Mouse (Mus musculus) embryonic facial prominence, embryonic 15.5 days (tissue): Measurements from ENCODE around the gene Gm42791. TPM values are rescaled to one million over a fixed set of nuclear protein-coding genes. Genes with fewer than 3 reads are reported as not detected.

ENCODE experiments used
- ATAC-seq: fragments of 200-750 bp; cut with Nextera tagmentation; 2 replicates; pipeline ENCODE4 v1.8.0; 2017; ENCODE audit warnings: low read depth, moderate TSS enrichment; ENCODE audit not compliant: insufficient number of reproducible peaks, low FRiP score, low TSS enrichment
- H3K27ac ChIP-seq: fragments of 300-500 bp; sonication (generic); replicated peaks from 2 replicates; pipeline ENCODE4 v1.5.1; 2015; ENCODE audit warnings: mild to moderate bottlenecking, inconsistent platforms
- H3K27me3 ChIP-seq: fragments of 300-500 bp; sonication (generic); 2 replicates; pipeline ENCODE4 v1.6.1; 2015; ENCODE audit warnings: inconsistent platforms
- H3K36me3 ChIP-seq: fragments of 300-500 bp; sonication (generic); 2 replicates; pipeline ENCODE4 v1.6.1; 2015; ENCODE audit warnings: mild to moderate bottlenecking, inconsistent platforms
- H3K4me1 ChIP-seq: fragments of 300-500 bp; sonication (generic); 2 replicates; pipeline ENCODE4 v1.6.1; 2015; ENCODE audit warnings: inconsistent platforms
- H3K4me2 ChIP-seq: fragments of 300-500 bp; sonication (generic); replicated peaks from 2 replicates; pipeline ENCODE4 v1.6.1; 2015; ENCODE audit warnings: mild to moderate bottlenecking, inconsistent platforms
- H3K4me3 ChIP-seq: fragments of 300-500 bp; sonication (generic); replicated peaks from 2 replicates; pipeline ENCODE4 v1.5.1; 2015; ENCODE audit warnings: mild to moderate bottlenecking, inconsistent platforms
- H3K9ac ChIP-seq: fragments of 300-500 bp; sonication (generic); 2 replicates; pipeline ENCODE4 v1.6.1; 2015; ENCODE audit warnings: inconsistent platforms
- H3K9me3 ChIP-seq: fragments of 300-500 bp; sonication (generic); replicated peaks from 2 replicates; pipeline ENCODE4 v1.6.1; 2016; ENCODE audit warnings: inconsistent platforms
- WGBS: fragments of 180-500 bp; shearing (Covaris S2); methylation state at CpG from one replicate; pipeline ENCODE4 v1.1.7; 2015; 5-methylcytosine and 5-hydroxymethylcytosine counted together
- polyA plus RNA-seq: library from polyadenylated mRNA; unstranded; fragments of >200 nt; fragmentation: Nextera tagmentation; extraction: Ambion mirVana; gene quantifications from 2 replicates; pipeline ENCODE4 v1.2.1, GENCODE M21; 2015

Gene Gm42791
- polyA plus RNA-seq, 1 experiment from 2014 or later: 1.6 TPM

DNA sequence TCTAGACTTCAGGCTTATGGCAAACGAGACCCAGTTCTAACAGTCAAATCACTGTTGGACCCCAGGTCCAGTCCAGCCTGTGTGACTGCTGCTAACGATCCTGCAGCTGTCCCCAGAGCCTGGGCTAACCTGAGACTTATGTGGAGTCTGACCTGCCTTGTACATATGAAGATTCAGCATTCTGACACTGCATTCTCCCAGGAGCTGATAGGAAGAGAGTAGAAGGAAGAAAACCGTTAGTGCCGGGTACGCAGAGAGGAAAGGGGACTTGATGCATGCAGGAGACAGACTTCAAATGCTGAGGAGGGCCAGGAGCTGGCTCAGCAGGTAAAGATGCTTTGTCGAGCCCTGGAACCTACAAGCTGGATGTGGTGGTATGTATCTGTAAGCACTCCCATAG, 59.1 kb downstream of the Gm42791 start:
- no peak overlapping the region for H3K4me3 ChIP-seq
- 82% methylated on average over 6 of the region's 6 CpGs for WGBS
- ATAC-seq: no peak
- H3K4me1 ChIP-seq: peaks cover 10% of the 10 kb centered on the region
- no peaks in the 10 kb centered on the region for H3K9me3 ChIP-seq
- no peak overlapping the region for H3K4me2 ChIP-seq
- H3K27ac ChIP-seq: no peak overlapping the region
- H3K27me3 ChIP-seq: no peaks in the 10 kb centered on the region
- no peak overlapping the region for H3K9ac ChIP-seq
- H3K36me3 ChIP-seq: no peaks in the 10 kb centered on the region

DNA sequence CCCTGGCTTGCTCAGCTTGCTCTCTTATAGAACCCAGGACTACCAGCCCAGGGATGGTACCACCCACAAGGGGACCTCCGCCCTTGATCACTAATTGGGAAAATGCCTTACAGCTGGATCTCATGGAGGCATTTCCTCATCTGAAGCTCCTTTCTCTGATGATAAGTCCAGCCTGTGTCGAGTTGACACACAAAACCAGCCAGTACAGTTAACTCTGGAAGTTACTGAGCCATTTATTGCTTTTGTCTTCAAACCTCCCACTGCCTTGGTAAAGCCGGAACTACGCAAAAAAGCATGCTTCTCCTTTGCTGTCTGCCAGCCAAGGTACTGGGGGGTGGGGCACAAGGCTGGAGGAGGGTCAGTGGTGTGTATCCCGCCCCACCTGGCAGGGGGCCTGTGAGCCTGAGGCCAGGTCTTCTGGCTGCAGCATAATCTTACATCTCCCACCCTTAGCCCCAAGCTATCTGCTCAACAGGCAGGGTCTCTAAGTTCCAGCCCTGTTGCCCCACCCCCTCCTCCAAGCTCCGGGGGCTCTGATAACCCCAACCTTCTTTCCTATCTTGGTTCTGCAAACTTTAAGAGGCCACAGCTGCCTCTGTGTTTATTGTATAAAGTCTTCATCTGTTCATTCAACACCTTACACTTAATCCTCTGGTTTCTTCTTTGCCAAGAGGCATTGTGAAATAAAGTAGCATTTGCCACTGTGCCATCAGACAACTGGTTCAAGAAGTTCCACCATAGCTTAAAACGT, 59.7 kb downstream of the Gm42791 start:
- H3K4me1 ChIP-seq: peaks cover 10% of the 10 kb centered on the region
- no peaks in the 10 kb centered on the region for H3K27me3 ChIP-seq
- H3K9ac ChIP-seq: no peak overlapping the region
- no peaks in the 10 kb centered on the region for H3K36me3 ChIP-seq
- H3K4me3 ChIP-seq: no peak overlapping the region
- H3K4me2 ChIP-seq: no peak overlapping the region
- ATAC-seq: no peak
- no peak overlapping the region for H3K27ac ChIP-seq
- H3K9me3 ChIP-seq: no peaks in the 10 kb centered on the region
- WGBS: 26% methylated on average over 7 of the region's 7 CpGs

GRCm38 (mm10) chr5:148934457-148934856, 60.5 kb downstream of the Gm42791 start:
- no peaks in the 10 kb centered on the region for H3K36me3 ChIP-seq
- H3K4me2 ChIP-seq: no peak overlapping the region
- no peaks in the 10 kb centered on the region for H3K27me3 ChIP-seq
- H3K9me3 ChIP-seq: no peaks in the 10 kb centered on the region
- H3K4me1 ChIP-seq: peaks cover 3% of the 10 kb centered on the region
- ATAC-seq: no peak
- no peak overlapping the region for H3K4me3 ChIP-seq
- H3K27ac ChIP-seq: no peak overlapping the region
- no peak overlapping the region for H3K9ac ChIP-seq
- 54% methylated on average over 6 of the region's 6 CpGs for WGBS

DNA sequence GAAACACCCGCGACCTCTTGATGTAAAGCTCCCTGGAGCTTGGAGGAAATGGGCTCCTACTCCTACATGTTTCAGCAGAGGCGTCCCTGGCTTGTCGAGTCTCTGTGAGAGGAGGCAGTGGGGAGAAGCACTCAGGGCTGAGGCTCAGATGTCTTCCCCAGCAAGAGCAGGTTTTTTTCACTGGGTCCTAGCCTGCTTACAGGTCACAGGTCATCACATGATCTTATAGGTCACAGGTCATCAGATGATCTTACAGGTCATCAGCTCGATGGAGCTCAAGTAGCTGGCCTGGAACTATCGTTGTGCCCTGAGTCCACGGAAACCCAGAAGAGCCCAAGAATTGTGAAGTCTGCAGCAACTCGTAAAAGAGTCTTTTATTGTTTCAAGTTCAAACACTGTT, 61.2 kb downstream of the Gm42791 start:
- no peak overlapping the region for H3K27ac ChIP-seq
- H3K9me3 ChIP-seq: no peaks in the 10 kb centered on the region
- no peaks in the 10 kb centered on the region for H3K36me3 ChIP-seq
- H3K4me2 ChIP-seq: no peak overlapping the region
- 50% methylated on average over 8 of the region's 8 CpGs for WGBS
- no peak overlapping the region for H3K9ac ChIP-seq
- H3K27me3 ChIP-seq: no peaks in the 10 kb centered on the region
- no peak overlapping the region for H3K4me3 ChIP-seq
- peaks cover 6% of the 10 kb centered on the region for H3K4me1 ChIP-seq
- no peak for ATAC-seq

DNA sequence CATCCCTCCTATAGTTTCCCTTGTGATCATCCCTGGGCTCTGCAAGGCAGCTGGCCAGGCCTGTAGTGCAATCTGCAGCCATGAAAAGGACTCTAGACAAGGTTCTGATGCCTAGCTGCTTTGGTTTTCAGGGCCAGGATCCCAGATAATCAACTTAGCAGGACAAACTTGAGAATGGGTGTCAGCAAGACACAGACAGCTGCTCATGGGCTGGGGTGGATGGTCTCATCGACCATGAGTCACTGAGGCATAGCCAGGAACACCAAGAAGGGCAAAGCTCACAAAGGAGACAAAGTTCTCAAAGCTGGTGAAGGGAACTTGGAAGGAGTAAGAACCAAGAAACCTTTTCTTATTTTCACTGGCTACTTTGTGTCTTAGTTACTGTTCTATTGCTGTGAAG, 63.6 kb downstream of the Gm42791 start:
- H3K4me2 ChIP-seq: no peak overlapping the region
- no peak for ATAC-seq
- 88% methylated on average over 1 of the region's 1 CpGs for WGBS

DNA sequence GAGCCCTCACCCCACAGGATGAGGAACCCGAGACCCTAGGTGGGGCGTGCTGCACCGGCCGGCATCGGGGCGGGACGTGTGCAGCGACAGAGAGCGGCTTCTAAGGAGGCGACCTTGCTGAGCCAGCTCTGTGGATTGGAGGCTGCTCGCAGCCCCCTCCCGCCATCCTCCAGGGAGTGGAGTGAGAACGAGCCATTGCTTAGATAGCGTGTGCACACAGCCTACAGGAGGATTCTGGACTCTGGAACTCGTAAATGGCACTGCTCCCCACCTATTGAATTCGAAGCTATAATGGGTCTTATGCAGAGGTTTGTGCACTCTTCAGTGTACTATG, 65.9 kb downstream of the Gm42791 start, which contains the start of gene Katnal1:
Katnal1 (minus strand) TSS at position 205 of the 334 bp plus-strand sequence.
- Histone ChIP-seq H3K27me3 (no peaks in the 10 kb centered on the region), H3K4me2 (peak within 1 kb of the TSS; percentile 83), H3K36me3 (0 out of 2 replicates have a peak, but pooled peaks cover 6% of the 10 kb centered on the region), H3K9me3 (no peaks in the 10 kb centered on the region), H3K27ac (peak within 1 kb of the TSS; percentile 93), H3K4me1 (peaks cover 13% of the 10 kb centered on the region; the same call in 1 of the 2 replicates), H3K4me3 (peak within 1 kb of the TSS; percentile 89), H3K9ac (peak within 1 kb of the TSS; percentile 85)
- 1% methylated on average over 16 of the region's 16 CpGs for WGBS
- no peak; the same call in 1 of the 2 replicates for ATAC-seq

More for the DNA sequence above, 63.6 kb downstream of the Gm42791 start:
- Histone ChIP-seq H3K4me3 (no peak overlapping the region), H3K36me3 (no peaks in the 10 kb centered on the region), H3K27me3 (no peaks in the 10 kb centered on the region), H3K9me3 (no peaks in the 10 kb centered on the region), H3K9ac (no peak overlapping the region), H3K27ac (no peak overlapping the region), H3K4me1 (peaks cover 13% of the 10 kb centered on the region)

- peak; percentile 98 for ATAC-seq
- H3K36me3 ChIP-seq: 0 out of 2 replicates have a peak, but pooled peaks cover 6% of the 10 kb centered on the region
- H3K27me3 ChIP-seq: no peaks in the 10 kb centered on the region
- peak overlapping the region; percentile 89 for H3K4me3 ChIP-seq
- peak overlapping the region; percentile 83 for H3K4me2 ChIP-seq
- H3K27ac ChIP-seq: peak overlapping the region; percentile 93
- H3K9me3 ChIP-seq: no peaks in the 10 kb centered on the region
- WGBS: under 1% methylated on average over 69 of the region's 69 CpGs
- peak overlapping the region; percentile 85 for H3K9ac ChIP-seq
- peaks cover 13% of the 10 kb centered on the region; the same call in 1 of the 2 replicates for H3K4me1 ChIP-seq
Measured at GRCm38 (mm10) chr5:148928382-148929115, 66.4 kb downstream of the Gm42791 start.

GRCm38 (mm10) chr5:148927717-148928223, 67.2 kb downstream of the Gm42791 start:
- Histone ChIP-seq H3K4me1 (peaks cover 13% of the 10 kb centered on the region; the same call in 1 of the 2 replicates), H3K27ac (peak overlapping the region; percentile 93; the same call in 1 of the 2 replicates), H3K9me3 (no peaks in the 10 kb centered on the region), H3K9ac (peak overlapping the region; percentile 85), H3K27me3 (no peaks in the 10 kb centered on the region), H3K4me2 (peak overlapping the region; percentile 83), H3K36me3 (0 out of 2 replicates have a peak, but pooled peaks cover 6% of the 10 kb centered on the region), H3K4me3 (peak overlapping the region; percentile 89)
- 39% methylated on average over 5 of the region's 5 CpGs for whole genome bisulfite sequencing
- ATAC-seq: no peak

DNA sequence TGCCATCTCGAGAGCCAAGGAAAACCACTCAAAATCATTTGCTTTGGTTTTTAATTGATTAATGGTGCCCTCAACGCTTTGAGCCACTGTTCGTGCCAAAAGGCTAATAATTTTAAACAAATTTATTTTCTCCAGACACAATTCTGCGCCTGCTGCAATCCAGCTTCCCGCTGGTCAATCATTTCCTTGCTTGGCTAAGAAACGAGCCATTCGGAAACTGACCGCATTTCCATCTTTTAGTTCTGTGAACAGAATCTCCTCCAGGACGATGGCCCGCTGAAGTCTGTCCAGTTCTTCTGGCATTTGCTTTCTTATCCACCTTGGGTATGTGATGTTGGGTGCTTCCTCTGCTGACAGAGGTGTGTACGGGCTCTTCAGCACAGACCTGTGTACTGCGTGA, 70.4 kb downstream of the Gm42791 start:
- 0 out of 2 replicates have a peak, but pooled peaks cover 14% of the 10 kb centered on the region for H3K36me3 ChIP-seq
- no peak overlapping the region for H3K9ac ChIP-seq
- no peak overlapping the region for H3K27ac ChIP-seq
- no peaks in the 10 kb centered on the region for H3K9me3 ChIP-seq
- no peak overlapping the region for H3K4me3 ChIP-seq
- no peak for ATAC-seq
- no peak overlapping the region for H3K4me2 ChIP-seq
- H3K4me1 ChIP-seq: peaks cover 13% of the 10 kb centered on the region; the same call in 1 of the 2 replicates
- 91% methylated on average over 12 of the region's 12 CpGs for WGBS
- no peaks in the 10 kb centered on the region for H3K27me3 ChIP-seq

DNA sequence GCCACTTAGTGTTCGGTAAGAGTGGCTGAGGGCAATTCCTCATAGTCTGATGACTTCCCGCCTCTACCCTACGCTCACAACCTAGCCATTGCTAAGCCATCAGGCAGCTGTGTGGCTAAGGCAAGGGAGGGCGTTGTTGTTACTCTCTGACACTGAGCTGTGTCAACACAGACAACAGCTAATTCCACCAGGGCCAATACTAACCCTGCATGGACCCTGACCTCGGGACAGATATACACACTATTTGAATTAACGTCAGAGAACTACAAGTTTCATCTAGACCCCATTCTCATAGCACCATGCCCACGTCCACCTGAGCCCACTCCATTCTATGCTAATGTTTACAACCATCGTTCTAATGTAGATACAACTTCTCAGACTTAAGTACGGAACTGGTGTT, 70.9 kb downstream of the Gm42791 start:
- no peaks in the 10 kb centered on the region for H3K9me3 ChIP-seq
- WGBS: 88% methylated on average over 9 of the region's 9 CpGs
- peaks cover 9% of the 10 kb centered on the region; the same call in 1 of the 2 replicates for H3K4me1 ChIP-seq

GRCm38 (mm10) chr5:148923408-148923807, 71.5 kb downstream of the Gm42791 start:
- H3K27me3 ChIP-seq: no peaks in the 10 kb centered on the region
- H3K4me2 ChIP-seq: no peak overlapping the region
- H3K4me3 ChIP-seq: no peak overlapping the region
- no peak for ATAC-seq
- no peaks in the 10 kb centered on the region for H3K9me3 ChIP-seq
- WGBS: 61% methylated on average over 10 of the region's 10 CpGs
- no peak overlapping the region for H3K9ac ChIP-seq
- H3K4me1 ChIP-seq: 0 out of 2 replicates have a peak, but pooled peaks cover 7% of the 10 kb centered on the region
- H3K27ac ChIP-seq: no peak overlapping the region
- peaks cover 25% of the 10 kb centered on the region for H3K36me3 ChIP-seq

More for the DNA sequence above, 70.9 kb downstream of the Gm42791 start:
- Histone ChIP-seq H3K27me3 (no peaks in the 10 kb centered on the region), H3K9ac (no peak overlapping the region), H3K36me3 (peaks cover 19% of the 10 kb centered on the region; the same call in 1 of the 2 replicates), H3K27ac (no peak overlapping the region), H3K4me2 (no peak overlapping the region), H3K4me3 (no peak overlapping the region)
- ATAC-seq: no peak
